ENCODE assay signal across 11 mouse cellular contexts in the genomic region with DNA sequence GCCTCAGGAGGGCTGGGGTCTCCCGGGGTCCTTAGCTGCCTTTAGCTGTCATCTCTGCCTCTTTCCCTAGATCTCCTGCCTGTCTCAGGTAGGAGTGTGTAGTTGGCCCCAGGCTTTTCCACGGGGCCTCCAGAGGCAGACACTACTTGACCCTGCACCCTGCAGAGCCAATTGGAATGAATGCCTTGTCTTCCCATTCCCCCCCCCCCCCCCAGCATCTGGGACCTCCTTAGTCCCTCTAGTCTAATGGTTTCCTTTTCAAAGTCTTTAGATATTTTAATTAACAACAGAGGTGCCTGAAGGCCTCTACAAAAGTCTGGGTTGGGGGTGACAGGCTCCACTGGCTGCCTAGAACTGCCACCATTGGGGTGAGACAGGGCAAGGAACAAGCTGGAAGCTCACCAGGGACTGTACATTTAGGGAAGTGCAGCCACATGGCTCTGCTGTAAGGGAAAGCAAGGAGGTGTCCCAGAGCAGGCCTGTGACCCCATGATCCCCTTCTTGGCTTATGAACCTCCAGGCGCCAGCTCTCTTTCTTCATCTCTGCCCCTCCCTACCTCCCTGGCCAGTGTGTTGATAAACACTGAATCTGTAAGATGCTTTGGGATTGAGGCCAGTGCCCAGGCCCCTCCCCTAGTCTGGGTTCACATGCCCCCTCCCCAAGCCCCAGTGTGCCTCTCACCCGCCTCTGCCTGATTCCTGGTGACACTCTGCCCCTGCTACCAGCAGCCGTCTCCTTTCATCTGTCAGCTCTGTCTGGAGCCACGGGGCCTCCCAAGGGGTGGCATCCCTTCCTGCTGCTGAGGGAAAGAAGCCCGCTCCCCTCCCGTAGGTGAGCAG. TPM values are rescaled to one million over a fixed set of nuclear protein-coding genes. Genes with fewer than 3 reads are reported as not detected.
DNase-seq lines count a peak whose midpoint lies in the region; ATAC-seq and TF ChIP-seq lines count a peak whose summit lies in the region.
"Had no signal": no experiment of that assay in that cellular context is flagged by ENCODE, and none has a peak within 500 bp of the region (broad histone marks: within the 10 kb centered on the region; RNA-seq: fewer than 3 reads in every experiment).

No protein-coding gene starts in this region.

- H3K36me3 ChIP-seq in heart, embryonic 11.5 days (ENCODE audit: control insufficient read depth, insufficient read depth, low read length), result peaks cover 6% of the 10 kb centered on the region
- H3K36me3 ChIP-seq in neural tube, embryonic 15.5 days, result peaks cover 22% of the 10 kb centered on the region
- H3K36me3 ChIP-seq in lung, embryonic 16.5 days (ENCODE audit: control insufficient read depth, insufficient read depth, low read length), result peaks cover 7% of the 10 kb centered on the region; the same call in 1 of the 2 replicates

- peak overlapping the region; percentile 59 for H3K9ac ChIP-seq in heart, embryonic 11.5 days (ENCODE audit: low read depth, low read length)
- no peak overlapping the region; the same call in 1 of the 2 replicates for H3K9ac ChIP-seq in neural tube, embryonic 15.5 days (replicated peaks)
- H3K9ac ChIP-seq in lung, embryonic 16.5 days (ENCODE audit: low read length), result peak overlapping the region; percentile 36; the same call in 1 of the 2 replicates
- H3K9ac ChIP-seq: liver, postnatal 0 days had no signal

- WGBS in heart, embryonic 11.5 days (ENCODE audit: insufficient replicate concordance), result 24% methylated on average over 8 of the region's 8 CpGs
- WGBS in neural tube, embryonic 15.5 days, result 24% methylated on average over 8 of the region's 8 CpGs
- WGBS in lung, embryonic 16.5 days, result 34% methylated on average over 8 of the region's 8 CpGs

- no peak for DNase-seq in heart, postnatal 36 days
- DNase-seq in neural tube, embryonic 10.5 days (ENCODE audit: extremely low spot score, low spot score), result peak; percentile 47
- DNase-seq in layer of hippocampus, postnatal 36 days, result no peak
- no peak for DNase-seq in layer of hippocampus, adult 9-10 months (ENCODE audit: low spot score)
- no peak for DNase-seq in left cerebral cortex, adult 2 months (ENCODE audit: extremely low spot score in 1 of 2, low spot score in 2 of 2)
- DNase-seq: adrenal gland, postnatal 25 days; liver, postnatal 0 days had no signal

- TF ChIP-seq CTCF in left cerebral cortex, adult 2 months (IDR thresholded peaks at IDR 0.05), result no peak

- H3K4me1 ChIP-seq in heart, embryonic 11.5 days (ENCODE audit: control insufficient read depth, insufficient read depth, low read length), result peaks cover 45% of the 10 kb centered on the region
- peaks cover 16% of the 10 kb centered on the region for H3K4me1 ChIP-seq in neural tube, embryonic 15.5 days
- peaks cover 32% of the 10 kb centered on the region for H3K4me1 ChIP-seq in lung, embryonic 16.5 days (replicated peaks; ENCODE audit: control insufficient read depth, insufficient read depth, low read length)

- no peaks in the 10 kb centered on the region for H3K9me3 ChIP-seq in heart, embryonic 11.5 days (replicated peaks; ENCODE audit: control insufficient read depth, low read length)
- H3K9me3 ChIP-seq in neural tube, embryonic 15.5 days (replicated peaks), result no peaks in the 10 kb centered on the region
- no peaks in the 10 kb centered on the region for H3K9me3 ChIP-seq in lung, embryonic 16.5 days (ENCODE audit: control insufficient read depth, low read length)

- intact Hi-C loops in heart, postnatal 36 days (cut with DNase I), result no loop called here
- intact Hi-C loops in left cerebral cortex, adult 2 months (cut with DNase I), result no loop called here

- no peaks in the 10 kb centered on the region for H3K27me3 ChIP-seq in heart, embryonic 11.5 days (ENCODE audit: control insufficient read depth, insufficient read depth, low read length)
- H3K27me3 ChIP-seq in neural tube, embryonic 15.5 days (replicated peaks), result no peaks in the 10 kb centered on the region
- no peaks in the 10 kb centered on the region for H3K27me3 ChIP-seq in lung, embryonic 16.5 days (ENCODE audit: control insufficient read depth, insufficient read depth, low read depth, low read length)

- H3K4me2 ChIP-seq in heart, embryonic 11.5 days, result peak overlapping the region; percentile 49; the same call in 1 of the 2 replicates
- H3K4me2 ChIP-seq in neural tube, embryonic 15.5 days, result no peak overlapping the region
- H3K4me2 ChIP-seq in lung, embryonic 16.5 days (ENCODE audit: low read depth, low read length), result no peak overlapping the region

- 0 out of 2 replicates have a peak, but pooled peaks have one; percentile 28 for ATAC-seq in heart, embryonic 11.5 days (replicated peaks; ENCODE audit: insufficient number of reproducible peaks, low FRiP score, low TSS enrichment)
- ATAC-seq in neural tube, embryonic 15.5 days (ENCODE audit: low FRiP score), result no peak
- peak; percentile 65 for ATAC-seq in lung, embryonic 16.5 days (ENCODE audit: low read depth)
- ATAC-seq: liver, postnatal 0 days had no signal

- H3K27ac ChIP-seq in heart, embryonic 11.5 days (ENCODE audit: low read depth, low read length), result peak overlapping the region; percentile 75
- no peak overlapping the region for H3K27ac ChIP-seq in neural tube, embryonic 15.5 days (replicated peaks)
- peak overlapping the region; percentile 63 for H3K27ac ChIP-seq in lung, embryonic 16.5 days (ENCODE audit: low read length)
- H3K27ac ChIP-seq in left cerebral cortex, adult 2 months, result no peak overlapping the region

- H3K4me3 ChIP-seq in heart, embryonic 11.5 days (ENCODE audit: low read depth, low read length), result no peak overlapping the region
- no peak overlapping the region for H3K4me3 ChIP-seq in neural tube, embryonic 15.5 days (replicated peaks)
- H3K4me3 ChIP-seq in lung, embryonic 16.5 days (ENCODE audit: low read length), result no peak overlapping the region
- no peak overlapping the region for H3K4me3 ChIP-seq in left cerebral cortex, adult 2 months

RNA-seq across cellular contexts. Expression of gene Cenpx, which starts 8.8 kb away (rescaled TPM):
- 114 and 129 TPM in 2 replicates for polyA plus RNA-seq in heart, embryonic 11.5 days (2014; fragmentation: Nextera tagmentation; extraction: Ambion mirVana)
- total RNA-seq in heart, postnatal 36 days (2021), result 10 to 100 TPM; 33.1 to 38.3 TPM
- polyA plus RNA-seq in neural tube, embryonic 15.5 days (2015; fragmentation: Nextera tagmentation; extraction: Ambion mirVana), result 108 and 115 TPM in 2 replicates
- polyA plus RNA-seq in lung, embryonic 16.5 days (2015; fragmentation: Nextera tagmentation; extraction: Ambion mirVana), result 156 and 170 TPM in 2 replicates
- total RNA-seq in layer of hippocampus, postnatal 36 days (2021), result 10 to 100 TPM; 15.5 to 15.7 TPM
- total RNA-seq in left cerebral cortex, adult 2 months (2021), result 10 to 100 TPM; 18.9 to 21.3 TPM

RNA-seq across cellular contexts. Expression of gene Lrrc45, which starts 9.0 kb away (rescaled TPM):
- polyA plus RNA-seq in heart, embryonic 11.5 days (2014; fragmentation: Nextera tagmentation; extraction: Ambion mirVana), result 21.8 and 23.2 TPM in 2 replicates
- 1 to 10 TPM; 5.3 to 7.0 TPM for total RNA-seq in heart, postnatal 36 days (2021)
- 76.8 and 81.3 TPM in 2 replicates for polyA plus RNA-seq in neural tube, embryonic 15.5 days (2015; fragmentation: Nextera tagmentation; extraction: Ambion mirVana)
- 58.2 and 63.9 TPM in 2 replicates for polyA plus RNA-seq in lung, embryonic 16.5 days (2015; fragmentation: Nextera tagmentation; extraction: Ambion mirVana)
- 10 to 100 TPM; 56.6 to 69.3 TPM for total RNA-seq in layer of hippocampus, postnatal 36 days (2021)
- total RNA-seq in left cerebral cortex, adult 2 months (2021), result 10 to 100 TPM; 61.4 to 62.3 TPM

RNA-seq across cellular contexts. Expression of gene Rac3, which starts 16.6 kb away (rescaled TPM):
- polyA plus RNA-seq in heart, embryonic 11.5 days (2014; fragmentation: Nextera tagmentation; extraction: Ambion mirVana), result 1.7 and 3.0 TPM in 2 replicates
- total RNA-seq in heart, postnatal 36 days (2021), result 1 to 10 TPM in 1 of 2 experiments, under 1 TPM in 1; 0.36 to 1.6 TPM
- 459 and 611 TPM in 2 replicates for polyA plus RNA-seq in neural tube, embryonic 15.5 days (2015; fragmentation: Nextera tagmentation; extraction: Ambion mirVana)
- polyA plus RNA-seq in lung, embryonic 16.5 days (2015; fragmentation: Nextera tagmentation; extraction: Ambion mirVana), result 53.5 and 54.2 TPM in 2 replicates
- total RNA-seq in layer of hippocampus, postnatal 36 days (2021), result 10 to 100 TPM; 36.5 to 41.0 TPM
- total RNA-seq in left cerebral cortex, adult 2 months (2021), result 10 to 100 TPM; 34.0 to 39.6 TPM
- total RNA-seq: hematopoietic stem cell, adult 5-6 weeks had no signal

RNA-seq across cellular contexts. Expression of gene Dcxr, which starts 22.4 kb away (rescaled TPM):
- polyA plus RNA-seq in heart, embryonic 11.5 days (2014; fragmentation: Nextera tagmentation; extraction: Ambion mirVana), result 5.1 and 6.6 TPM in 2 replicates
- total RNA-seq in heart, postnatal 36 days (2021), result 10 to 100 TPM in 1 of 2 experiments, 1 to 10 TPM in 1; 9.2 to 12.0 TPM
- 9.4 and 18.9 TPM in 2 replicates for polyA plus RNA-seq in neural tube, embryonic 15.5 days (2015; fragmentation: Nextera tagmentation; extraction: Ambion mirVana)
- polyA plus RNA-seq in lung, embryonic 16.5 days (2015; fragmentation: Nextera tagmentation; extraction: Ambion mirVana), result 69.5 and 92.2 TPM in 2 replicates
- total RNA-seq in layer of hippocampus, postnatal 36 days (2021), result 10 to 100 TPM in 1 of 2 experiments, 1 to 10 TPM in 1; 8.1 to 10.8 TPM
- 1 to 10 TPM; 7.1 to 8.4 TPM for total RNA-seq in left cerebral cortex, adult 2 months (2021)

RNA-seq across cellular contexts. Expression of gene Cbr2, which starts 27.2 kb away (rescaled TPM):
- 0.36 and 1.0 TPM in 2 replicates for polyA plus RNA-seq in heart, embryonic 11.5 days (2014; fragmentation: Nextera tagmentation; extraction: Ambion mirVana)
- total RNA-seq in heart, postnatal 36 days (2021), result 10 to 100 TPM; 14.4 to 19.7 TPM
- polyA plus RNA-seq in neural tube, embryonic 15.5 days (2015; fragmentation: Nextera tagmentation; extraction: Ambion mirVana), result 0.87 and 10.7 TPM in 2 replicates
- 194 and 348 TPM in 2 replicates for polyA plus RNA-seq in lung, embryonic 16.5 days (2015; fragmentation: Nextera tagmentation; extraction: Ambion mirVana)
- 1 to 10 TPM; 1.7 to 2.3 TPM for total RNA-seq in layer of hippocampus, postnatal 36 days (2021)
- total RNA-seq in left cerebral cortex, adult 2 months (2021), result 1 to 10 TPM; 1.9 to 3.0 TPM
- total RNA-seq: hematopoietic stem cell, adult 5-6 weeks had no signal

Comparison
In these comparisons a context has a peak if more than half of its experiments do, and no peak if none do; other contexts are left out.
1. H3K27ac ChIP-seq: peak in heart, embryonic 11.5 days (single experiment) and lung, embryonic 16.5 days (single experiment); none in neural tube, embryonic 15.5 days (single experiment) and left cerebral cortex, adult 2 months (single experiment).
2. RNA of gene Lrrc45, which starts 9.0 kb away (total RNA-seq): 56.6 to 69.3 TPM in layer of hippocampus, postnatal 36 days and 61.4 to 62.3 TPM in left cerebral cortex, adult 2 months; 5.3 to 7.0 TPM in heart, postnatal 36 days; every median in the first group is over 4 times any median in the second.
3. RNA of gene Rac3, which starts 16.6 kb away (total RNA-seq): 36.5 to 41.0 TPM in layer of hippocampus, postnatal 36 days and 34.0 to 39.6 TPM in left cerebral cortex, adult 2 months; 0.36 to 1.6 TPM in heart, postnatal 36 days; every median in the first group is over 10 times any median in the second.